Mouse (Mus musculus): ENCODE measurements around the gene Kars. TPM values are rescaled to one million over a fixed set of nuclear protein-coding genes. Genes with fewer than 3 reads are reported as not detected.

The Kars gene
- polyA plus RNA-seq, 1 experiment = 25.2 TPM

DNA sequence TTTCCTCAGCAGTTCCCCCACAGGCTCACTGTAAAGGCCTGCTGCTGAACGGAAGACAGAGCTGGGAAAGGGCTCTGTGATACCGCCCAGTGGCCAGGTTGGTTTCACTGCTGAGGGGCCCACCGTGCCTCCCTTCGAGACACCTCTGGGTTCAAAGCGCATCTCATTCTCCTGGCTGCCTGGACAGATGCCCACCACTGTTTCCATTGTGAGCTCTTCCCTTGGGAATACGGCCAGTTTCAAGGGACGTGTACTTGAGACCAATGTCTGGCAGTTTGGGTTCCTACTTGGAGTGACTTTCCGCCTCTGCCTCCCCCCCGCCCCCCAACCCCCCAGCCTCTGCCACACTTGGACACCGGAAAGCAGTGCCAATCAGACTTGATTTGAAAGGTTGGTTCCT is 48.0 kb downstream of the Kars start:
- 0 out of 2 replicates have a peak, but pooled peaks cover 2% of the 10 kb centered on the region for H3K4me1 ChIP-seq (ENCODE audit: control insufficient read depth, insufficient read depth, insufficient read length)
- 90% methylated on average over 10 of the region's 10 CpGs for WGBS
- TF ChIP-seq CTCF (IDR thresholded peaks at IDR 0.05; ENCODE audit: extremely low read depth, insufficient read depth, insufficient read length, insufficient replicate concordance) (no peak), POLR2A (IDR thresholded peaks at IDR 0.05; ENCODE audit: low read depth, low read length) (no peak)
- no peaks in the 10 kb centered on the region for H3K27me3 ChIP-seq (ENCODE audit: control insufficient read depth, insufficient read depth, low read length)
- DNase-seq (ENCODE audit: low read depth in 1 of 2, low spot score in 2 of 2) = no peak
- H3K27ac ChIP-seq (ENCODE audit: insufficient read depth, low read length) = no peak overlapping the region
- H3K4me3 ChIP-seq (ENCODE audit: extremely low read depth, insufficient read depth, insufficient read length) = no peak overlapping the region
- H3K36me3 ChIP-seq (ENCODE audit: control insufficient read depth, insufficient read depth, low read length) = 0 out of 2 replicates have a peak, but pooled peaks cover 2% of the 10 kb centered on the region

DNA sequence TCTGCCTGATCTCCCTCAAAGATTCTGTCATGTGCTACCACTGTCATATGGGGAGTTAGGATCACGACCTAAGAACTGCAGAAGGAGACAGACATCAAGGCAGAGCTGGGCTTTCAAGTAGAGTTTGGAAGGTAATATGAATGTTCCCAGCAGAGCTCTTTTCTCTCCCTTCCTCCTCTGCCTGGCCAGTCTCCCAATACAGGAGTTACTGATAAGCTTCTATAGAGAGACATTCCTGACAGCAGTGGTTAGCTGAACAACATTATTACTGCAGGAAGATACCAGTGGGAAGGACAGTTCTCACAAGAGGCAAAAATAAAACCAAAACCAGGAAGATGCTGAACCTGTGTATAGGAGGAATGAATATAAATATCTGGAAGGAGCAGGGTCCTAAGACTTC is 48.5 kb downstream of the Kars start:
- H3K4me3 ChIP-seq (ENCODE audit: extremely low read depth, insufficient read depth, insufficient read length) = no peak overlapping the region
- 92% methylated on average over 1 of the region's 1 CpGs for WGBS
- TF ChIP-seq CTCF (IDR thresholded peaks at IDR 0.05; ENCODE audit: extremely low read depth, insufficient read depth, insufficient read length, insufficient replicate concordance) (no peak), POLR2A (IDR thresholded peaks at IDR 0.05; ENCODE audit: low read depth, low read length) (no peak)
- 0 out of 2 replicates have a peak, but pooled peaks cover 2% of the 10 kb centered on the region for H3K4me1 ChIP-seq (ENCODE audit: control insufficient read depth, insufficient read depth, insufficient read length)
- no peaks in the 10 kb centered on the region for H3K27me3 ChIP-seq (ENCODE audit: control insufficient read depth, insufficient read depth, low read length)
- H3K27ac ChIP-seq (ENCODE audit: insufficient read depth, low read length) = no peak overlapping the region
- H3K36me3 ChIP-seq (ENCODE audit: control insufficient read depth, insufficient read depth, low read length) = 0 out of 2 replicates have a peak, but pooled peaks cover 2% of the 10 kb centered on the region
- no peak for DNase-seq (ENCODE audit: low read depth in 1 of 2, low spot score in 2 of 2)

GRCm38 (mm10) chr8:111961330-111961729 is 49.8 kb downstream of the Kars start:
- DNase-seq (ENCODE audit: low read depth in 1 of 2, low spot score in 2 of 2) = no peak
- Histone ChIP-seq H3K27ac (ENCODE audit: insufficient read depth, low read length) (no peak overlapping the region), H3K4me1 (ENCODE audit: control insufficient read depth, insufficient read depth, insufficient read length) (no peaks in the 10 kb centered on the region), H3K36me3 (ENCODE audit: control insufficient read depth, insufficient read depth, low read length) (peaks cover 2% of the 10 kb centered on the region; the same call in 1 of the 2 replicates), H3K27me3 (ENCODE audit: control insufficient read depth, insufficient read depth, low read length) (no peaks in the 10 kb centered on the region), H3K4me3 (ENCODE audit: extremely low read depth, insufficient read depth, insufficient read length) (no peak overlapping the region)
- TF ChIP-seq CTCF (IDR thresholded peaks at IDR 0.05; ENCODE audit: extremely low read depth, insufficient read depth, insufficient read length, insufficient replicate concordance) (no peak), POLR2A (IDR thresholded peaks at IDR 0.05; ENCODE audit: low read depth, low read length) (no peak)
- WGBS = 75% methylated on average over 3 of the region's 3 CpGs

GRCm38 (mm10) chr8:111960591-111961321 is 50.4 kb downstream of the Kars start:
- no peak for DNase-seq (ENCODE audit: low read depth in 1 of 2, low spot score in 2 of 2)
- H3K4me1 ChIP-seq (ENCODE audit: control insufficient read depth, insufficient read depth, insufficient read length) = no peaks in the 10 kb centered on the region
- TF ChIP-seq POLR2A (IDR thresholded peaks at IDR 0.05; ENCODE audit: low read depth, low read length) (no peak), CTCF (IDR thresholded peaks at IDR 0.05; ENCODE audit: extremely low read depth, insufficient read depth, insufficient read length, insufficient replicate concordance) (no peak)
- no peak overlapping the region for H3K4me3 ChIP-seq (ENCODE audit: extremely low read depth, insufficient read depth, insufficient read length)
- H3K27me3 ChIP-seq (ENCODE audit: control insufficient read depth, insufficient read depth, low read length) = no peaks in the 10 kb centered on the region
- H3K27ac ChIP-seq (ENCODE audit: insufficient read depth, low read length) = no peak overlapping the region
- 93% methylated on average over 15 of the region's 15 CpGs for WGBS
- peaks cover 2% of the 10 kb centered on the region; the same call in 1 of the 2 replicates for H3K36me3 ChIP-seq (ENCODE audit: control insufficient read depth, insufficient read depth, low read length)

- no peak for DNase-seq (ENCODE audit: low read depth in 1 of 2, low spot score in 2 of 2)
- Histone ChIP-seq H3K4me3 (ENCODE audit: extremely low read depth, insufficient read depth, insufficient read length) (no peak overlapping the region), H3K27me3 (ENCODE audit: control insufficient read depth, insufficient read depth, low read length) (no peaks in the 10 kb centered on the region), H3K36me3 (ENCODE audit: control insufficient read depth, insufficient read depth, low read length) (peaks cover 5% of the 10 kb centered on the region; the same call in 1 of the 2 replicates), H3K27ac (ENCODE audit: insufficient read depth, low read length) (no peak overlapping the region), H3K4me1 (ENCODE audit: control insufficient read depth, insufficient read depth, insufficient read length) (no peaks in the 10 kb centered on the region)
- 93% methylated on average over 2 of the region's 2 CpGs for WGBS
- no peak for TF ChIP-seq POLR2A (IDR thresholded peaks at IDR 0.05; ENCODE audit: low read depth, low read length)
- TF ChIP-seq CTCF (IDR thresholded peaks at IDR 0.05; ENCODE audit: extremely low read depth, insufficient read depth, insufficient read length, insufficient replicate concordance) = no peak
Measured at GRCm38 (mm10) chr8:111957231-111957630, 53.9 kb downstream of the Kars start.

GRCm38 (mm10) chr8:111955879-111956278 is 55.2 kb downstream of the Kars start:
- Histone ChIP-seq H3K27ac (ENCODE audit: insufficient read depth, low read length) (no peak overlapping the region), H3K27me3 (ENCODE audit: control insufficient read depth, insufficient read depth, low read length) (no peaks in the 10 kb centered on the region), H3K36me3 (ENCODE audit: control insufficient read depth, insufficient read depth, low read length) (peaks cover 5% of the 10 kb centered on the region; the same call in 1 of the 2 replicates), H3K4me1 (ENCODE audit: control insufficient read depth, insufficient read depth, insufficient read length) (peaks cover 7% of the 10 kb centered on the region), H3K4me3 (ENCODE audit: extremely low read depth, insufficient read depth, insufficient read length) (no peak overlapping the region)
- 23% methylated on average over 5 of the region's 5 CpGs for WGBS
- no peak for DNase-seq (ENCODE audit: low read depth in 1 of 2, low spot score in 2 of 2)
- TF ChIP-seq CTCF (IDR thresholded peaks at IDR 0.05; ENCODE audit: extremely low read depth, insufficient read depth, insufficient read length, insufficient replicate concordance) (no peak), POLR2A (IDR thresholded peaks at IDR 0.05; ENCODE audit: low read depth, low read length) (no peak)

All from spleen, adult 2 months (tissue).